Mouse (Mus musculus): ENCODE measurements around the gene Cotl1.
"Not testable (repeated sequence)": the region's sequence is repeated elsewhere in the genome, so short reads cannot be mapped to it uniquely, and the experiment has no call there.

The Cotl1 gene

DNA sequence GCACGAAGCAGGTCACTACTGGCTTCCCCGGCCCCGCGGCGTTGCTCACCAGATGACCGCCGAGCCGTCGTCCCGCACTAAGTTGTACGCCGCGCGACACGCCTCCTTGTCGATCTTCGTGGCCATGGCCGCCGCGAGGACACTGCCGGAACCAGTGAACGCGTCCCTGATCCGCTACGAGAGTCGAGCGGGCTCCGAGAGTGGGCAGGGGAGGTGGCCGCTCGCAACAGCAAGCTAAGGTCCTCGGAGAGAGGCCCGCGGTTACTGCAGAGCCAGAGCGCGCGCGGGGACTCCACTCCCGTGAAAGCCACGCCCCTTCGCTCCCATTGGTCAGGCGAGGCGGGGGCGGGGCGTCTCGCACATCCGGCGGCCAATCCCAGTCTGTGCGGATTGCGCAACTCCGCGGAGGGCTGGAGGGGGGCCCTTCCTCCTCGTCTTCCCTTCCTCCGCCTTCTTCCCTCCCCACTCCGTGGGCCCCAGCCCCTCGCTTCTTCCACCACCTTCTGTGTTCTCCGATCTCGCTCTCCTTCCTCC lies at the start of gene Cotl1:
TSS of gene Cotl1 (minus strand) at position 270 of the 534 bp plus-strand sequence.
- DNase-seq (ENCODE audit: low read depth, low spot score): peak; percentile 96

DNA sequence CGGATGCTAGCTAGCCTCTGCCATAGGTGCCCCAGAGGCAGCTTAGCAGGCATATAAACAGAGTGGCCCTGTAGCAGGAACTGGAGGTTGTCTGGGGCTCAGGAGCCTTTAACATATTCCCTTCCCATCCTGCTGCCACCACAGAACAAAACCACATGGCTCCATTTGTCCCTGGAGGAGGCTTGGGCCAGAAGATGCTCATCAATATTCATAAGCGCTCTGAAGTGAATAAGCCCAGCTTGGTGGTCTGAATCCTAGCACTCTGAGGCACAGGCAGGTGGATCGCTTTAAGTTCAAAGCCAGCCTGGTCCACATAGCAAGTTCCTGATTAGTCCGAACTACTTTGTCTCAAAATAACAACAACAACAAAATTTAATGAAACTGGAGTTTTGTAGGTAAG lies 47.7 kb upstream of the Cotl1 start:
- DNase-seq (ENCODE audit: low read depth, low spot score): no peak

- DNase-seq (ENCODE audit: low read depth, low spot score): peak; percentile 49
These were observed 46.8 kb upstream of the Cotl1 start for GRCm38 (mm10) chr8:119887130-119887529.

- peak; percentile 33 for DNase-seq (ENCODE audit: low read depth, low spot score)
These were observed 45.3 kb upstream of the Cotl1 start for GRCm38 (mm10) chr8:119885612-119886011.

- no peak for DNase-seq (ENCODE audit: low read depth, low spot score)
These were observed 42.9 kb upstream of the Cotl1 start for GRCm38 (mm10) chr8:119883281-119883680.

DNA sequence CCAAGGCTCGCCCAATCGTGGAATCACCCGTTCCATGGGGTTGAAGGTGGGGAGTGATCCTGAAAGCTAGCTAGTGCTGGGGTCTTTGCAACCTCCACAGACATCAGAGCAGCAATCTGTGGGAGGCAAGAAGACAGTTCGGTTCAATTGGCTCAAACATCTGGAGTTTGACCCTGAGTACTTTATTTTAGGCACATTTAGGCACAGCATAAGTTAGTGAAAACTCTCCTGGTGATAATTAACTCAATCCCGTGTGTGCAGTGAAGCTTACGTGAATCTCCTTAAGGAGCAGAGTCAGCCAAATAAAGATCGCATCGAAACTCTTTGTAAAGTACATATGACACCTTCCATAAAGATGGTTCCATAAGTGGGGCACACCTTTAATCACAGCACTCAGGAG lies 41.6 kb upstream of the Cotl1 start:
- DNase-seq (ENCODE audit: low read depth, low spot score): no peak

DNA sequence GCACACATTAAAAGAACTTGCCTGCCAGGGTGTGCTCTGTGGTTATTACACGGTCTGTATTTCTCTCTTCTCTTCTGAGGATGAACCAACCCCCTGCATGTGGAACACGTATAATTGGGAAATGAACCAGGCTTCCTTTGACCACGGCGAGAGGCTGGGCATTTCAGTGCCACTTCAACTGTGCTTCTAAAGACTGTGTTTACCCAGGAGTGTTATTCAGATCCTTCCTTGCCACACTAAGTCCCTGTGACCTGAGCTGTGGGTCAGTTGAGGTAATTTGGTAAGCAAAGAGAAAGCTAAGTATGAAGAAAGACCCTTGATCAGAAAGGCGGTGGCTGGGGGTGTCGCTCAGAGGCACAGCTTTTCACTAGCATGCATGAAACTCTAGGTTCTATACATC lies 41.0 kb upstream of the Cotl1 start:
- DNase-seq (ENCODE audit: low read depth, low spot score): no peak

GRCm38 (mm10) chr8:119873181-119873580 lies 32.8 kb upstream of the Cotl1 start:
- DNase-seq (ENCODE audit: low read depth, low spot score): no peak

GRCm38 (mm10) chr8:119869616-119870015 lies 29.3 kb upstream of the Cotl1 start:
- DNase-seq (ENCODE audit: low read depth, low spot score): no peak

DNA sequence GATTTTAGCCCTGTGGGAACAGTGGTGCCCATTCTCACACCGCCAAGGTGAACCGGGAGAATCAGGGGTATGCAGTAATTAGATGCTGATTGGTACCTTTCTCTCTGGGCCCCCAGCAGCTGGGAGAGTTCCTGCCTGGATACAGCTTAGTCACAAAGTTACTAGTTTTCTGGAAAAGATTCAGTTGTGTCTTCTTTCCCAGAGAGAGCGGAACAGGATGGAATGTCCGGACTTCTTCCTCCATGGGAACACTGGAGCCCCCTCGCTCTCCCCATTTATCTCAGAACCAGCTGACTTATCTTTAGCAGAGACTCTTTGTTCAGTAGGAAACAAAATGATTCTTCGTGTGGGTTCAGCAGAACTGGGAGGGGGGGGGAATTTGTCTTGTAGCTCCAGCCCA lies 22.4 kb upstream of the Cotl1 start:
- no peak for DNase-seq (ENCODE audit: low read depth, low spot score)

DNA sequence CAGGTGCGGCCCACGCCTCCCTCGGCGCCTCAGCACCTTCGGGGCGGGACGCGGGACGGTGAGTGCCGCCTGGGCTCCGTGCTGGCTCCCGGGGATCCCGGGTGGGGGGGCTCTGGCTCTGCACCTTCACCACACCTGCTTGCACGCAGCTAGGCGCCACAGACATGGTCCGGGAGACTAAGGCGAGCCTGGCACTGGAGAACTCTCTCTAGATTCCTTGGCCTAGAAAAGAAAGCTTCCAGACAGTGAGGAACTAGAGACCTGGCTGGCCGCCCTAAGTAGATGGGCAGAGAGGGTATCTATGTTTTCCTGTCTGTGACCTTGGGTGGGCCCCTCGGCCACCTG lies 22.0 kb upstream of the Cotl1 start:
- no peak for DNase-seq (ENCODE audit: low read depth, low spot score)

DNA sequence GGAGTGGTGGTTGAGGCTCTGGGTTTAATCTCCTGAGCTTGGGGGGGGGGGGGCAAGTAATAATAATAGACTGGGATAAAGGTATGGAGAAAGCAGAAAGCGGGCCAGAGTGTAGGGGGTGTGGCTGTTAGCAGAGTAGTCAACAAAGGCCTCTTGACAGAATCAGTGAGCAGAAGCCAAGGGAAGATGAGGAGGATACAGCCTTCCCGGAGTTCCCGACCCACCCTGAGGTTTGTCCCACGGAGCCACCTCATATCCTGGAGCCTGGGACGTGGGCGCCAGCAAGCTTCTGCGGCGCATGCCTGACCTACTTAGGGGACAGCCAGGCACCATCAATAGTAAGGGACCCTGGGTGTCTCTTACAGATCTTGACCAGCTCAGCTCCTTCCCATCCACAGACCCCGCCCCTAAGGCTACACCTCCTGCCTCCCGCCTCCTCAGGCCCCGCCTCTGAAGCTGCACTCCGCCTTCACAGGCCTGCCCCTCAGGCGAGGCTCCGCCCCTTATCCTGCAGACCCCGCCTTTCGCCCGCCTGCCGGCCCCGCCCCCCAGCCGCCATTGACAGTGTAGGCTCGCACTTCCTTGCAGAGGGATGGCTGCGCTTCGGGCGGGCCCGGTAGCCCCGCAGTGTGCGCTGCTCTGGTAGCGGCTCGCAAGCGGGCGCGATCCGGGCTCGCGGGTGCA lies 21.5 kb upstream of the Cotl1 start, which contains the start of gene Klhl36:
TSS of gene Klhl36 (plus strand) at position 561 of the 684 bp plus-strand sequence.
- peak; percentile 94 for DNase-seq (ENCODE audit: low read depth, low spot score)

DNA sequence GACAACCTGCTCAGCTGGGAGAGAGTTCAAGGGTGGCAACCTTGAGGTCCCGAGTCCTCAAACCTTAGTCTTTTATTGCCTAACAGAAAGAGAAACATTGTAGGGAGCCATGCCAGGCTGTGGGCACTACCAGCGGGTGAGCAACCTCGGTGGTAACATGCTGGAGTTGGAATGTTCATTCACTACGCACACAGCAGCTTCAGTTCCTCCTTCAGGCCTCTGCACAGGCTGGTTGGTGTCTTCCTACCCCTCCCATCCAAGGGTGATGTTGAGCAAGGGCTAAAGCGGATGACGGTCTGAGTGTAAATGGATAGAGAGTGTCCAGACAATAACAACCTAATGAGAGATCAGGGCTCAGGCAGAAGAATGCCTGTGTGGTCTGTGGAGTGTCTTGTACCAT lies 17.4 kb upstream of the Cotl1 start:
- DNase-seq (ENCODE audit: low read depth, low spot score): no peak

DNA sequence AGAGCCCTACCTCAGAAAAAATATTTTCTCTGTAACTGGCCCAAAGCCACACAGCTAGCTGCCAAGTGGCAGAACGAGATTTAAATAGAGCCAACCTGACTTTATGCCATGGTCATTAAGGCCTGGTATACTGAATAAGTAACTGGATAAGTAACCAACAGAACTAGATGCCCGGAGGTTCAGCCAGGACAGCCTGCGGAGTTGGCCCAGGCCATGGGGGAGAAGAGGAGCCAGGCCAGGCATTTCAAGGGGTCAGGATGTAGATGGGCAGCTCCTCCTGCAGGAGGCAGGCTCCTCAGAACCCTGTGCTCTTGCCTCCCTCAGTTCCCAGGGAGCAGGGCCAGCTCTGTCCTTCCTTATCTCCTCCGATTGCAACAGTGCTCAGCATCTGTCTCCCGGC lies 15.3 kb upstream of the Cotl1 start:
- no peak for DNase-seq (ENCODE audit: low read depth, low spot score)

- DNase-seq (ENCODE audit: low read depth, low spot score): no peak
These were observed 13.7 kb upstream of the Cotl1 start for GRCm38 (mm10) chr8:119854035-119854434.

- no peak for DNase-seq (ENCODE audit: low read depth, low spot score)
These were observed 13.2 kb upstream of the Cotl1 start for GRCm38 (mm10) chr8:119853521-119853920.

GRCm38 (mm10) chr8:119847232-119847922 lies 7.0 kb upstream of the Cotl1 start:
- no peak for DNase-seq (ENCODE audit: low read depth, low spot score)

GRCm38 (mm10) chr8:119845741-119846140 lies 5.4 kb upstream of the Cotl1 start:
- DNase-seq (ENCODE audit: low read depth, low spot score): not testable (repeated sequence)

DNA sequence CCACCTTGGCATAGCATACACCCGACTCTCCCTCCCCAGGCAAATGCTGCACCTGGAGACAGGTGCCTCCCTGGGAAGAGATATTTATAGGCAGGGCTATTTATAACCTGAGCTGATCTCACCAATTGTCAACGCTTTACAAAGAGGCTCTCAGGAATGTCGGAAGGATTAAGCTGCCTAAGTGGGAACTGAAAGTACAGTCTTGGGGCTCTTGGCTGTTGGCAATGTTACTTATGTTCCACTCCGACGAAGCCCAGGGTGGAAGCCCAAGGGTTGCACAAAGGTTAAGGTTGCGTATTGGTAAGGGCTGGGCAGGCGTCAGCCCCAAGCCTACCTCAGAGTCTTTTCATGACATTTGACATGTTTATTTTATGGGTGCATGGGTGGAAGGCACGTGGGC lies 4.2 kb upstream of the Cotl1 start:
- no peak for DNase-seq (ENCODE audit: low read depth, low spot score)

DNA sequence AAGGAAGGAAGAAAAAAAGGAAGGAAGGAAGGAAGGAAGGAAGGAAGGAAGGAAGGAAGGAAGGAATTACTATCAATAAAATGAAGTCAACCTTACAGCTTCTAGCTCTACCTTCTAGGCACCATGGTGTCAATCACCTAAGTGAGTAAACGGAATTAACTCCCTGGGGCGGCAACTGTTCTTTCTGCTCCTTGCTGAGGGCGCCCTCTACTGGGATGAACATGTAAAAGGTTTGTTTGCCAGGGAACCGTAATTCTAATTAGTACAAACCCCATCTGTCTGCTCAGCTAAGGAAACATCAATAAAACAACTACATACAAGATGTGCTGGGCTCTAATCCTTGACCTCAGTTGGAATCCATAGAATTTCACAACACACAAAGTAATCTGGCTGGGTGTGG lies 3.1 kb upstream of the Cotl1 start:
- DNase-seq (ENCODE audit: low read depth, low spot score): peak; percentile 80

- DNase-seq (ENCODE audit: low read depth, low spot score): no peak
These were observed 614 bp upstream of the Cotl1 start for GRCm38 (mm10) chr8:119840905-119841411.

- DNase-seq (ENCODE audit: low read depth, low spot score): peak; percentile 51
These were observed 824 bp downstream of the Cotl1 start for GRCm38 (mm10) chr8:119839419-119840021.

GRCm38 (mm10) chr8:119838983-119839340 lies 1.4 kb downstream of the Cotl1 start:
- DNase-seq (ENCODE audit: low read depth, low spot score): no peak
